9 mouse cellular contexts compared by ENCODE assay signal in the genomic region with DNA sequence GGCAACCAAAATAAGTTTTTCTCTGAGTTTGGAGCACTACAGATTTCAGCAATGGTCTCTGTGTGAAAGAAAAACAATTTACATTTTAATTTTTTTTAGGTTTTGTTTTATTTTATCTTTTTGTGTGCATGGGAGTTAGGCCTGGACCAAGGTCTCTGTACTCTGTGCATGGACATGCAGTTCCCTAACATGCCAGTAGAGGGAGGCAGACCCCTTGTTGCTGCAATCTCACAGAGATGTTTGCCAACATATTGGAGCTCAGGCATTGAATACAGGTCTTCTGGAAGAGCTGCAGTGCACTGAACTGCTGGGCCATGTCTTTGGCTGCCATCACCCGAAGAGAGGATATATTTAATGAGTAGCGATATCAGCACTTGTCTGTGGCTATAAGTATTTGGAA. TPM values are rescaled to one million over a fixed set of nuclear protein-coding genes. Genes with fewer than 3 reads are reported as not detected.
DNase-seq lines count a peak whose midpoint lies in the region; ATAC-seq lines count a peak whose summit lies in the region.
"Not testable (repeated sequence)": the region's sequence is repeated elsewhere in the genome, so short reads cannot be mapped to it uniquely, and the experiment has no call there.
"Had no signal": no experiment of that assay in that cellular context is flagged by ENCODE, and none has a peak within 500 bp of the region (broad histone marks: within the 10 kb centered on the region; RNA-seq: fewer than 3 reads in every experiment).

No protein-coding gene starts in this region.

- H3K36me3 ChIP-seq in embryonic facial prominence, embryonic 10.5 days (replicated peaks); midbrain, embryonic 11.5 days (ENCODE audit: control insufficient read depth, insufficient read depth, low read length): not testable (repeated sequence)

- not testable (repeated sequence) for H3K4me2 ChIP-seq in midbrain, embryonic 11.5 days

- not testable (repeated sequence) for H3K4me1 ChIP-seq in embryonic facial prominence, embryonic 10.5 days; midbrain, embryonic 11.5 days (ENCODE audit: control insufficient read depth, insufficient read depth, low read length)

- 34% methylated on average over 2 of the region's 2 CpGs for WGBS in embryonic facial prominence, embryonic 10.5 days
- no CpG with 5 or more reads among the region's 2 CpGs for WGBS in midbrain, embryonic 11.5 days

- not testable (repeated sequence) for H3K27ac ChIP-seq in embryonic facial prominence, embryonic 10.5 days (replicated peaks); midbrain, embryonic 11.5 days (ENCODE audit: low read depth, low read length)

- peaks cover 12% of the 10 kb centered on the region; the same call in 1 of the 2 replicates for H3K27me3 ChIP-seq in embryonic facial prominence, embryonic 10.5 days (replicated peaks; ENCODE audit: low read depth, poor library complexity, severe bottlenecking)
- not testable (repeated sequence) for H3K27me3 ChIP-seq in midbrain, embryonic 11.5 days (ENCODE audit: control insufficient read depth, insufficient read depth, low read length)

- H3K4me3 ChIP-seq in embryonic facial prominence, embryonic 10.5 days; midbrain, embryonic 11.5 days (ENCODE audit: low read depth, low read length): not testable (repeated sequence)

- H3K9ac ChIP-seq in midbrain, embryonic 11.5 days (ENCODE audit: low read length): not testable (repeated sequence)

- H3K9me3 ChIP-seq in embryonic facial prominence, embryonic 10.5 days; midbrain, embryonic 11.5 days (ENCODE audit: control insufficient read depth, low read length): not testable (repeated sequence)

- ATAC-seq in midbrain, embryonic 11.5 days (ENCODE audit: low FRiP score): peak; percentile 73; the same call in 1 of the 2 replicates

- peak; percentile 16 for DNase-seq in A20 (ENCODE audit: low read depth, low spot score)
- DNase-seq in adrenal gland, postnatal 36 days: peak; percentile 43 to 63
- peak; percentile 59 for DNase-seq in embryonic facial prominence, embryonic 10.5 days (ENCODE audit: low spot score)
- peak; percentile 90 for DNase-seq in heart, adult 11 months
- peak; percentile 57 for DNase-seq in kidney, adult 18-20 months
- peak; percentile 32 to 78 for DNase-seq in left cerebral cortex, postnatal 25 days (ENCODE audit: low spot score in 2 of 2)
- DNase-seq in midbrain, embryonic 11.5 days (ENCODE audit: low spot score, missing footprints): peak; percentile 84
- peak; percentile 75 for DNase-seq in right cerebral cortex, postnatal 4 days

- intact Hi-C loops in left cerebral cortex, postnatal 25 days (cut with DNase I): not testable (repeated sequence)

RNA-seq across cellular contexts. Expression of gene Nxf7, which starts 29.1 kb away (rescaled TPM):
- total RNA-seq in adrenal gland, postnatal 36 days (2021): not detected
- polyA plus RNA-seq in embryonic facial prominence, embryonic 10.5 days (2016; fragmentation: Nextera tagmentation; extraction: Ambion mirVana): 0.10 TPM in 1 of 2 replicates, not detected in the other
- total RNA-seq in left cerebral cortex, postnatal 25 days (2021): 1 to 10 TPM; 2.6 to 3.0 TPM
- not detected in 2 replicates for polyA plus RNA-seq in midbrain, embryonic 11.5 days (2014; fragmentation: Nextera tagmentation; extraction: Ambion mirVana)

RNA-seq across cellular contexts. Expression of gene Prame, which starts 58.0 kb away (rescaled TPM):
- total RNA-seq in adrenal gland, postnatal 36 days (2021): not detected
- 0.06 TPM in 1 of 2 replicates, not detected in the other for polyA plus RNA-seq in embryonic facial prominence, embryonic 10.5 days (2016; fragmentation: Nextera tagmentation; extraction: Ambion mirVana)
- not detected for total RNA-seq in left cerebral cortex, postnatal 25 days (2021)
- polyA plus RNA-seq in midbrain, embryonic 11.5 days (2014; fragmentation: Nextera tagmentation; extraction: Ambion mirVana): not detected in 2 replicates
- polyA plus RNA-seq: heart, embryonic 12.5 days had no signal

Comparison
In these comparisons a context has a peak if more than half of its experiments do, and no peak if none do; other contexts are left out.
1. DNase-seq: peak in every context shown above with its lines; median percentile 90 in heart, adult 11 months; 84 in midbrain, embryonic 11.5 days; 75 in right cerebral cortex, postnatal 4 days; 59 in embryonic facial prominence, embryonic 10.5 days; 57 in kidney, adult 18-20 months; 55 in left cerebral cortex, postnatal 25 days; 53 in adrenal gland, postnatal 36 days; 16 in A20.